Mouse (Mus musculus) kidney, postnatal 0 days (tissue): Measurements from ENCODE around the gene Gm20388. TPM values are rescaled to one million over a fixed set of nuclear protein-coding genes. Genes with fewer than 3 reads are reported as not detected.

Source experiments
- ATAC-seq: fragments of 200-750 bp; cut with Nextera tagmentation; replicated peaks from 2 replicates; pipeline ENCODE4 v1.8.0; 2017; ENCODE audit warnings: low read depth, moderate number of reproducible peaks, moderate TSS enrichment, moderate library complexity; ENCODE audit not compliant: low FRiP score
- DNase-seq: peaks from one replicate; pipeline ENCODE4 v3.0.0-alpha.2; 2016; ENCODE audit warnings: low spot score
- H3K27ac ChIP-seq: fragments of 300-500 bp; sonication (generic); 2 replicates; pipeline ENCODE4 v1.5.1; 2014; ENCODE audit warnings: mild to moderate bottlenecking
- H3K27me3 ChIP-seq: fragments of 300-500 bp; sonication (generic); 2 replicates; pipeline ENCODE4 v1.6.1; 2014; ENCODE audit warnings: low read length, mixed read lengths; ENCODE audit not compliant: insufficient read depth
- H3K36me3 ChIP-seq: fragments of 300-500 bp; sonication (generic); 2 replicates; pipeline ENCODE4 v1.6.1; 2014; ENCODE audit warnings: low read length, mixed read lengths; ENCODE audit not compliant: insufficient read depth
- H3K4me1 ChIP-seq: fragments of 300-500 bp; sonication (generic); replicated peaks from 2 replicates; pipeline ENCODE4 v1.6.1; 2014; ENCODE audit warnings: antibody characterized with exemption, low read length, mixed read lengths; ENCODE audit not compliant: insufficient read depth
- H3K4me2 ChIP-seq: fragments of 300-500 bp; sonication (generic); 2 replicates; pipeline ENCODE4 v1.6.1; 2014; ENCODE audit warnings: mild to moderate bottlenecking, low read length, moderate library complexity, mixed read lengths
- H3K4me3 ChIP-seq: fragments of 300-500 bp; sonication (generic); replicated peaks from 2 replicates; pipeline ENCODE4 v1.5.1; 2014; ENCODE audit warnings: low read depth, low read length
- H3K9ac ChIP-seq: fragments of 300-500 bp; sonication (generic); 2 replicates; pipeline ENCODE4 v1.6.1; 2014; ENCODE audit warnings: low read depth, low read length
- H3K9me3 ChIP-seq: fragments of 300-500 bp; sonication (generic); replicated peaks from 2 replicates; pipeline ENCODE4 v1.6.1; 2016; ENCODE audit warnings: low read length, inconsistent platforms, mixed read lengths
- CTCF ChIP-seq: IDR thresholded peaks from 2 replicates; pipeline ENCODE4 v1.5.1; 2016; ENCODE audit warnings: antibody characterized with exemption, low read depth, mild to moderate bottlenecking, moderate library complexity
- WGBS: fragments of 180-500 bp; shearing (Covaris S2); extraction: QIAGEN DNeasy Blood & Tissue Kit; methylation state at CpG from one replicate; pipeline ENCODE4 v1.1.7; 2014; 5-methylcytosine and 5-hydroxymethylcytosine counted together
- polyA plus RNA-seq: library from polyadenylated mRNA; unstranded; fragments of >200 nt; fragmentation: Nextera tagmentation; extraction: Ambion mirVana; gene quantifications from 2 replicates; pipeline ENCODE4 v1.2.1, GENCODE M21; 2015

Gene Gm20388
- polyA plus RNA-seq, 1 experiment from 2014 or later: not detected

DNA sequence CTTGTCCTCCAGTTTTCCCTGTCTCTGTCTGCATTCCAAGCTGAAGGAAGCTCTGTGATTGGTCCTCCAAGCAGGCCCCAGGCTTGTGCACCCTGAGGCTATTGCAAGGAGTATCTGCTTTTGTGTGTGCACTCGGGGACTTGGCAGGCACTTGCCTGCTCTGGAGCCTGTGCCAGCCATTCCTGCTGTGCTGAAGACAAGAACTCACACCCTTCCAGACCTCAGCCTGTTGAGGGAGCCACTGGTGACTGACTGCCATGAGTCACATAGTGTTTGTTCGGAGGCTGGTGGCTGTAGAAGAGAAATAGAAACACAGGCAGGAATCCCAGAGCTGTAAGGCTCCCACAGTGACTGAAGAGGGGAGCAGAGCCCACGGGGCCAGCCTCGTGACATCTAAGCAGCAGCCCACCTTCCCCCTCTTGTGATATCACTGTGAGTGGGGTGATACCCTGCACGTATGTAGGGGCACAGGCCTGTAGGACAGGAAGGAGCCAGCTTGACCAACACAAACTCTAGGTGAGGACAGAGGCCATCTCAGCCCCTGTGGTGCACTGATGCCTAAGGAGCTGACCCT lies 50.0 kb downstream of the Gm20388 start:
- no peaks in the 10 kb centered on the region for H3K4me1 ChIP-seq
- H3K9ac ChIP-seq: no peak overlapping the region
- 63% methylated on average over 5 of the region's 5 CpGs for WGBS
- TF ChIP-seq CTCF: no peak
- no peak overlapping the region for H3K4me3 ChIP-seq
- no peak overlapping the region for H3K27ac ChIP-seq
- H3K36me3 ChIP-seq: peaks cover 23% of the 10 kb centered on the region
- H3K27me3 ChIP-seq: no peaks in the 10 kb centered on the region
- ATAC-seq: no peak
- no peak for DNase-seq
- no peak overlapping the region for H3K4me2 ChIP-seq
- H3K9me3 ChIP-seq: no peaks in the 10 kb centered on the region

DNA sequence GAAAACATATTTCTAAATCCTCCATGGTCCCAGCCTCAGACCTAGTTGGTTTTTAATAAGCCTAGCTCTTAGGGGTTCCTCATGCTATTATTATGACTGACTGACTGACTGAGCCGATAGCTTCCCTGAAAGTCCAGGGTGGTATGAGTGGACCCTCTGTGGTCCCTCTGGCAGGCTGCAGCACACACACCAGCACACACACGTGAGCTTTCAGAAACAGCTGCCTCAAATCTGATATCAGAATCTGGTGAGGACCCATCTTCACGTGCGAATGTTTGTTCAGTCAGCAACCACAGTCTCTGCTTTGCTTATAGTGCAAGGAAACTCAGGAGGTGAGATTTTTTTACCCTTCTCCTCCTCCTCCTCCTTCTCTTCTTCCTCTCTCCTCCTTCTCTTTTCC lies 54.2 kb downstream of the Gm20388 start:
- no peak overlapping the region for H3K4me3 ChIP-seq
- no peaks in the 10 kb centered on the region for H3K4me1 ChIP-seq
- no peak overlapping the region for H3K9ac ChIP-seq
- no peak overlapping the region for H3K27ac ChIP-seq
- WGBS: 60% methylated on average over 4 of the region's 4 CpGs
- DNase-seq (no peak), ATAC-seq (no peak)
- no peaks in the 10 kb centered on the region for H3K36me3 ChIP-seq
- H3K9me3 ChIP-seq: no peaks in the 10 kb centered on the region; the same call in 1 of the 2 replicates
- no peak for TF ChIP-seq CTCF
- H3K27me3 ChIP-seq: no peaks in the 10 kb centered on the region
- H3K4me2 ChIP-seq: no peak overlapping the region

DNA sequence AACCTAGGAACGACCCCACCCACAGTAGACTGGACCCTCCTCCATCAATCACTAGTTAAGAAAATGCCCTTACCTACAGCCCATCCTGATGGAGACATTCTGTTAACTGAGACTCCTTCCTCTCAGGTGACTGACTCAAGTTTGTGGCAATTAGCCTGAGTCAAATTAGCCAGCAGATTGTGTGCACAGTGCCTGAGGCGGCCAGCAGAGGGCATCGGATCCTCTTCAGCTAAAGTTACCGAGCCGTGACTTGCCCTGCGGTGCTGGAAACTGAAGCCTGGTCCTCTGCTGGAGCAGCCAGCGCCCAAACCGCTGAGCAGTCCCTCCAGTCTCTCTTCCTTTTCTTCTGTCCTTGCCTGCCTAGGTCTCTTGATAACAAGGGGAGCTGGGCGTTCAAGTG lies 56.8 kb downstream of the Gm20388 start:
- peak; percentile 21; the same call in 1 of the 2 replicates for TF ChIP-seq CTCF
- Histone ChIP-seq H3K36me3 (no peaks in the 10 kb centered on the region), H3K27me3 (no peaks in the 10 kb centered on the region), H3K4me2 (no peak overlapping the region), H3K9ac (no peak overlapping the region), H3K27ac (no peak overlapping the region), H3K4me1 (no peaks in the 10 kb centered on the region), H3K9me3 (no peaks in the 10 kb centered on the region; the same call in 1 of the 2 replicates), H3K4me3 (no peak overlapping the region)
- no peak for ATAC-seq
- 88% methylated on average over 9 of the region's 9 CpGs for WGBS
- no peak for DNase-seq

DNA sequence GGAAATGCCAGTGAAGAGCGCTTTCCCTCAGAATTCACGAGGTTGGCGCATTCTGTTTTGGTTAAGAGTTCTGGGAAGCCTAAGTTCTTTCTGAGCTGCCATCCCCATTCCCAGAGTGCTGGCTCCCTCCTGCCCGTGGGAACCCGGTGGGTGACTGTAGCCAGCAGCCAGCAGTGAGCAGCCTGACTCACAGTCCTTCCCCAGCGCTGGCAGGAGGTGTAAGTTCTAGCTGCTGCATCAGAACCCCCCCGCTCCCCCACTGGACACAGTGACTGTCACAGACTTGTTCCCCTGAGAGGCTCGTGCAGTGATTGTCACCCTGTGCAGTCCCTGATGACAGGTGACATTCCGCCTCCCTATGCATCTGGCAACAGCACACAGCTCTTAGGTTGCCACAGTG lies 59.5 kb downstream of the Gm20388 start:
- DNase-seq (no peak), ATAC-seq (no peak)
- Histone ChIP-seq H3K9me3 (no peaks in the 10 kb centered on the region; the same call in 1 of the 2 replicates), H3K4me1 (no peaks in the 10 kb centered on the region), H3K9ac (no peak overlapping the region), H3K4me2 (no peak overlapping the region), H3K36me3 (no peaks in the 10 kb centered on the region), H3K4me3 (no peak overlapping the region), H3K27me3 (no peaks in the 10 kb centered on the region), H3K27ac (no peak overlapping the region)
- no peak for TF ChIP-seq CTCF
- WGBS: 81% methylated on average over 9 of the region's 9 CpGs

DNA sequence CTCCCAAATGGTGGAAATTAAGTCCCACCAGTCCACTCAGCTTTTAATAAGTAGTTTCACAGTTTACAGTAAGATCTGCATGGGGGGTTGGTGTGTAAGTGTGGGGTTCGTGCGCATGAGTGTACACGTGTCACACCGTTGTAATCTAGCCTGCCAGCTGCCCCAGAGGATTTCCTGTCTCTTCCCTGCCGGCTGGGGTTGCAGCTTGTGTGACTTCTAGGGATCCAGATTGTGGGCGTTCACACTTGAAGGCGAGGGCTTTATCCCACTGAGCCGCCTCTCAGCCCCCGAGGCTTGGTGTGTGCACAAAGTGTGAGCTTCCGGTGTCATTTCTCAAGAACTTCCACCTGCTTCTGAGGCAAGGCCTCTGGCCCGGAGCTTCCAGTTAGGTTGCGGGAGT lies 61.9 kb downstream of the Gm20388 start:
- peak; percentile 51 for DNase-seq
- Histone ChIP-seq H3K4me2 (no peak overlapping the region), H3K4me3 (no peak overlapping the region), H3K27ac (no peak overlapping the region), H3K4me1 (no peaks in the 10 kb centered on the region), H3K27me3 (no peaks in the 10 kb centered on the region), H3K36me3 (no peaks in the 10 kb centered on the region), H3K9ac (no peak overlapping the region), H3K9me3 (no peaks in the 10 kb centered on the region)
- no peak for TF ChIP-seq CTCF
- ATAC-seq: no peak
- WGBS: 45% methylated on average over 12 of the region's 12 CpGs

DNA sequence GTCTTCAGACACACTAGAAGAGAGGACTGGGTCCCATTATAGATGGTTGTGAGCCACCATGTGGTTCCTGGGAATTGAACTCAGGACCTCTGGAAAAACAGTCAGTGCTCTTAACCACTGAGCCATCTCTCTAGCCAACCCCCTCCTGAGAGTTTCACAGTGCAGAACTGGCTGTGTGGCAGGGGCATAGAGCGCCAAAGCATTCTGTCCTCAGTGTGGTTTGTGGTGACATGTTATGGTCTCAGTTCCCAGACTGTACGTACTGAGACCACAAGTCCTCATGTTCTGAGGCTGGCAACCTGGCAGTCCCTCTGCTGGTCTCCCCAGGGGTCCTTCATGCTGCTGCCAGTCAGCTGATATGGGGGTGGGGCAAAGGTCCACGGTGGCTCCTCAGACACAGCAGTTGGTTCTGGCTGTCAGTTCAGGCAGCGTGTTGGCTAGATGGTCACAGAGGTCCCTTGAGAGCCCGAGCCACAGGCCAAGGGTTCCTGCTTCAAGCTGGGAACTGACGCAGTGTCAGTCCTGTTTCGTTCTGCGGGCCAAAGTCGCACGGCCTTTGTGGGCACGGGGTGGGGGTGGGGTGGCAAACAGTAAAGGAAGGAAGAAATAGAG lies 68.2 kb downstream of the Gm20388 start:
- DNase-seq: no peak
- no peaks in the 10 kb centered on the region for H3K36me3 ChIP-seq
- no peak for ATAC-seq
- WGBS: 73% methylated on average over 11 of the region's 11 CpGs
- no peak overlapping the region for H3K27ac ChIP-seq
- H3K27me3 ChIP-seq: no peaks in the 10 kb centered on the region
- H3K4me2 ChIP-seq: no peak overlapping the region
- no peaks in the 10 kb centered on the region for H3K4me1 ChIP-seq
- no peak overlapping the region for H3K9ac ChIP-seq
- H3K9me3 ChIP-seq: no peaks in the 10 kb centered on the region
- TF ChIP-seq CTCF: no peak
- H3K4me3 ChIP-seq: no peak overlapping the region

DNA sequence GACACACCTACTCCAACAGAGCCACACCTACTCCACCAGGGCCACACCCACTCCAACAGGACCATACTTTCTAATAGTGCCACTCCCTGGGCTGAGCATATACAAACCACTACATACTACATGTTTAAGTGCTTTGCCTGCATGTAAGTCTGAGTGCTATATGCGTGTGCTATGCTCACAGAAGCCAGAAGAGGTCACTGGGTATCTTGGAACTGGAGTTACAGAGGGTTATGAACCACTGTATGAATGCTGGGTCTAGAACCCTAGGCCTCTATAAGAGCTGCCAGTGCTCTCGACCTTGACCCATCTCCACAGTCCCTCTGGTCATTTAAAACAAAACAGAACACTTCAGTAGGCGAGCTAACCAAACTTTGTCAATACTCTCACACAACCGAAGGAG lies 70.6 kb downstream of the Gm20388 start:
- Histone ChIP-seq H3K9me3 (no peaks in the 10 kb centered on the region), H3K27me3 (no peaks in the 10 kb centered on the region), H3K27ac (no peak overlapping the region), H3K4me3 (no peak overlapping the region), H3K4me1 (no peaks in the 10 kb centered on the region), H3K4me2 (no peak overlapping the region), H3K9ac (no peak overlapping the region), H3K36me3 (no peaks in the 10 kb centered on the region)
- 86% methylated on average over 4 of the region's 4 CpGs for WGBS
- no peak for DNase-seq
- ATAC-seq: no peak
- TF ChIP-seq CTCF: peak; percentile 61
